Mouse (Mus musculus) heart, embryonic 16.5 days (tissue): ENCODE measurements at regions not wholly inside any gene's neighbourhood (a gene's known extent, or its start where the extent isn't known, plus 50 kb on each side); places are given as distances from the start of the nearest gene placed in this dataset.

ENCODE experiments used
- ATAC-seq: fragments of 200-750 bp; cut with Nextera tagmentation; replicated peaks from 2 replicates; pipeline ENCODE4 v1.8.0; 2017; ENCODE audit warnings: moderate number of reproducible peaks; ENCODE audit not compliant: insufficient read depth, low FRiP score; ENCODE audit errors: extremely low read depth
- H3K27ac ChIP-seq: fragments of 300-500 bp; sonication (generic); 2 replicates; pipeline ENCODE4 v1.5.1; 2014; ENCODE audit warnings: mild to moderate bottlenecking, low read length, control low read depth, moderate library complexity
- H3K27me3 ChIP-seq: fragments of 300-500 bp; sonication (generic); 2 replicates; pipeline ENCODE4 v1.6.1; 2014; ENCODE audit warnings: low read length, mixed read lengths; ENCODE audit not compliant: control insufficient read depth, insufficient read depth
- H3K36me3 ChIP-seq: fragments of 300-500 bp; sonication (generic); 2 replicates; pipeline ENCODE4 v1.6.1; 2014; ENCODE audit not compliant: control insufficient read depth, insufficient read depth
- H3K4me1 ChIP-seq: fragments of 300-500 bp; sonication (generic); 2 replicates; pipeline ENCODE4 v1.6.1; 2014; ENCODE audit warnings: low read length, mixed read lengths; ENCODE audit not compliant: control insufficient read depth, insufficient read depth
- H3K4me2 ChIP-seq: fragments of 300-500 bp; sonication (generic); 2 replicates; pipeline ENCODE4 v1.6.1; 2014; ENCODE audit warnings: low read depth, mild to moderate bottlenecking, control low read depth, low read length
- H3K4me3 ChIP-seq: fragments of 300-500 bp; sonication (generic); 2 replicates; pipeline ENCODE4 v1.5.1; 2014; ENCODE audit warnings: mild to moderate bottlenecking, control low read depth, low read length
- H3K9ac ChIP-seq: fragments of 300-500 bp; sonication (generic); 2 replicates; pipeline ENCODE4 v1.6.1; 2014; ENCODE audit warnings: low read length, control low read depth
- H3K9me3 ChIP-seq: fragments of 300-500 bp; sonication (generic); replicated peaks from 2 replicates; pipeline ENCODE4 v1.6.1; 2016; ENCODE audit warnings: low read length; ENCODE audit not compliant: control insufficient read depth
- WGBS: fragments of 180-500 bp; shearing (Covaris S2); extraction: QIAGEN DNeasy Blood & Tissue Kit; methylation state at CpG from one replicate; pipeline ENCODE4 v1.1.7; 2014; 5-methylcytosine and 5-hydroxymethylcytosine counted together

- no peaks in the 10 kb centered on the region for H3K9me3 ChIP-seq
- no peak overlapping the region for H3K4me3 ChIP-seq
- no peak overlapping the region for H3K4me2 ChIP-seq
- no peak overlapping the region for H3K9ac ChIP-seq
- H3K27me3 ChIP-seq, result no peaks in the 10 kb centered on the region
- no peak overlapping the region for H3K27ac ChIP-seq
- no peaks in the 10 kb centered on the region for H3K36me3 ChIP-seq
- no peak for ATAC-seq
- WGBS, result 68% methylated on average over 4 of the region's 4 CpGs
- H3K4me1 ChIP-seq, result no peaks in the 10 kb centered on the region
Observed at GRCm38 (mm10) chr1:83748974-83749373, 341.0 kb upstream of the Sphkap start.

- 56% methylated on average over 3 of the region's 3 CpGs for WGBS
- Histone ChIP-seq H3K4me3 (no peak overlapping the region), H3K36me3 (no peaks in the 10 kb centered on the region), H3K27ac (no peak overlapping the region), H3K4me1 (no peaks in the 10 kb centered on the region), H3K27me3 (no peaks in the 10 kb centered on the region), H3K4me2 (no peak overlapping the region), H3K9ac (no peak overlapping the region), H3K9me3 (no peaks in the 10 kb centered on the region)
- ATAC-seq, result no peak
Observed at GRCm38 (mm10) chr1:83748061-83748460, 340.1 kb upstream of the Sphkap start.

GRCm38 (mm10) chr1:83747412-83747811, 339.4 kb upstream of the Sphkap start:
- Histone ChIP-seq H3K27ac (no peak overlapping the region), H3K4me2 (no peak overlapping the region), H3K4me1 (no peaks in the 10 kb centered on the region), H3K9me3 (no peaks in the 10 kb centered on the region), H3K27me3 (no peaks in the 10 kb centered on the region), H3K9ac (no peak overlapping the region), H3K4me3 (no peak overlapping the region), H3K36me3 (no peaks in the 10 kb centered on the region)
- no peak for ATAC-seq
- WGBS, result 83% methylated on average over 3 of the region's 3 CpGs

GRCm38 (mm10) chr1:83746036-83746435, 338.0 kb upstream of the Sphkap start:
- Histone ChIP-seq H3K27ac (no peak overlapping the region), H3K9me3 (no peaks in the 10 kb centered on the region), H3K36me3 (no peaks in the 10 kb centered on the region), H3K4me3 (no peak overlapping the region), H3K9ac (no peak overlapping the region), H3K27me3 (no peaks in the 10 kb centered on the region), H3K4me1 (no peaks in the 10 kb centered on the region), H3K4me2 (no peak overlapping the region)
- WGBS, result 24% methylated on average over 6 of the region's 6 CpGs
- no peak for ATAC-seq

- no peak overlapping the region for H3K4me2 ChIP-seq
- H3K4me1 ChIP-seq, result no peaks in the 10 kb centered on the region
- no peak overlapping the region for H3K27ac ChIP-seq
- 36% methylated on average over 2 of the region's 2 CpGs for WGBS
- H3K9ac ChIP-seq, result no peak overlapping the region
- no peaks in the 10 kb centered on the region for H3K27me3 ChIP-seq
- no peaks in the 10 kb centered on the region for H3K36me3 ChIP-seq
- ATAC-seq, result no peak
- no peak overlapping the region for H3K4me3 ChIP-seq
- no peaks in the 10 kb centered on the region for H3K9me3 ChIP-seq
Observed at GRCm38 (mm10) chr1:83736428-83737117, 328.6 kb upstream of the Sphkap start.

GRCm38 (mm10) chr1:83731682-83732081, 323.7 kb upstream of the Sphkap start:
- WGBS, result 32% methylated on average over 1 of the region's 1 CpGs
- Histone ChIP-seq H3K27me3 (no peaks in the 10 kb centered on the region), H3K36me3 (no peaks in the 10 kb centered on the region), H3K9me3 (no peaks in the 10 kb centered on the region), H3K4me3 (no peak overlapping the region), H3K4me1 (no peaks in the 10 kb centered on the region), H3K27ac (no peak overlapping the region), H3K9ac (no peak overlapping the region), H3K4me2 (no peak overlapping the region)
- no peak for ATAC-seq

- no peaks in the 10 kb centered on the region for H3K27me3 ChIP-seq
- no peak for ATAC-seq
- H3K9ac ChIP-seq, result no peak overlapping the region
- no peaks in the 10 kb centered on the region for H3K9me3 ChIP-seq
- 80% methylated on average over 6 of the region's 6 CpGs for WGBS
- H3K36me3 ChIP-seq, result no peaks in the 10 kb centered on the region
- no peaks in the 10 kb centered on the region for H3K4me1 ChIP-seq
- no peak overlapping the region for H3K27ac ChIP-seq
- no peak overlapping the region for H3K4me2 ChIP-seq
- H3K4me3 ChIP-seq, result no peak overlapping the region
Observed at GRCm38 (mm10) chr1:83728810-83729209, 320.8 kb upstream of the Sphkap start.

- ATAC-seq, result no peak
- 91% methylated on average over 4 of the region's 4 CpGs for WGBS
Observed at GRCm38 (mm10) chr1:83727938-83728337, 319.9 kb upstream of the Sphkap start.

GRCm38 (mm10) chr1:83727215-83727614, 319.2 kb upstream of the Sphkap start:
- H3K36me3 ChIP-seq, result no peaks in the 10 kb centered on the region
- no peak overlapping the region for H3K4me3 ChIP-seq
- H3K9ac ChIP-seq, result no peak overlapping the region
- 81% methylated on average over 4 of the region's 4 CpGs for WGBS
- H3K27me3 ChIP-seq, result no peaks in the 10 kb centered on the region
- H3K9me3 ChIP-seq, result no peaks in the 10 kb centered on the region
- no peaks in the 10 kb centered on the region for H3K4me1 ChIP-seq
- no peak for ATAC-seq
- no peak overlapping the region for H3K4me2 ChIP-seq
- no peak overlapping the region for H3K27ac ChIP-seq

More at GRCm38 (mm10) chr1:83727938-83728337, 319.9 kb upstream of the Sphkap start:
- no peak overlapping the region for H3K4me3 ChIP-seq
- H3K9ac ChIP-seq, result no peak overlapping the region
- H3K27ac ChIP-seq, result no peak overlapping the region
- no peak overlapping the region for H3K4me2 ChIP-seq
- no peaks in the 10 kb centered on the region for H3K9me3 ChIP-seq
- no peaks in the 10 kb centered on the region for H3K36me3 ChIP-seq
- H3K4me1 ChIP-seq, result no peaks in the 10 kb centered on the region
- H3K27me3 ChIP-seq, result no peaks in the 10 kb centered on the region
